Mouse (Mus musculus) midbrain, embryonic 14.5 days (tissue): Measurements from ENCODE around the gene Kdm6b. TPM values are rescaled to one million over a fixed set of nuclear protein-coding genes. Genes with fewer than 3 reads are reported as not detected.

ENCODE experiments used
- ATAC-seq: fragments of 200-750 bp; cut with Nextera tagmentation; 2 replicates; pipeline ENCODE4 v1.8.0; 2017; ENCODE audit warnings: moderate number of reproducible peaks, moderate library complexity; ENCODE audit not compliant: low FRiP score, low TSS enrichment
- DNase-seq: peaks from one replicate; pipeline ENCODE4 v3.0.0-alpha.2; 2015
- H3K27ac ChIP-seq: fragments of 300-500 bp; sonication (generic); replicated peaks from 2 replicates; pipeline ENCODE4 v1.5.1; 2014; ENCODE audit warnings: mild to moderate bottlenecking, low read depth, low read length, moderate library complexity
- H3K27me3 ChIP-seq: fragments of 300-500 bp; sonication (generic); 2 replicates; pipeline ENCODE4 v1.6.1; 2014; ENCODE audit warnings: low read length, control low read depth, mixed read lengths; ENCODE audit not compliant: control insufficient read depth, insufficient read depth
- H3K36me3 ChIP-seq: fragments of 300-500 bp; sonication (generic); 2 replicates; pipeline ENCODE4 v1.6.1; 2014; ENCODE audit warnings: low read length, control low read depth; ENCODE audit not compliant: control insufficient read depth, insufficient read depth
- H3K4me1 ChIP-seq: fragments of 300-500 bp; sonication (generic); 2 replicates; pipeline ENCODE4 v1.6.1; 2014; ENCODE audit warnings: mild to moderate bottlenecking, antibody characterized with exemption, low read length, control low read depth; ENCODE audit not compliant: control insufficient read depth, insufficient read depth
- H3K4me2 ChIP-seq: fragments of 300-500 bp; sonication (generic); 2 replicates; pipeline ENCODE4 v1.6.1; 2014; ENCODE audit warnings: mild to moderate bottlenecking, low read length, moderate library complexity
- H3K4me3 ChIP-seq: fragments of 300-500 bp; sonication (generic); replicated peaks from 2 replicates; pipeline ENCODE4 v1.5.1; 2014; ENCODE audit warnings: low read depth, low read length
- H3K9ac ChIP-seq: fragments of 300-500 bp; sonication (generic); replicated peaks from 2 replicates; pipeline ENCODE4 v1.6.1; 2014; ENCODE audit warnings: mild to moderate bottlenecking, low read length, moderate library complexity
- H3K9me3 ChIP-seq: fragments of 300-500 bp; sonication (generic); 2 replicates; pipeline ENCODE4 v1.6.1; 2016; ENCODE audit warnings: low read length, control low read depth, mixed read lengths; ENCODE audit not compliant: control insufficient read depth
- WGBS: fragments of 180-500 bp; shearing (Covaris S2); extraction: QIAGEN DNeasy Blood & Tissue Kit; methylation state at CpG from one replicate; pipeline ENCODE4 v1.1.7; 2014; 5-methylcytosine and 5-hydroxymethylcytosine counted together
- polyA plus RNA-seq: library from polyadenylated mRNA; unstranded; fragments of >200 nt; fragmentation: Nextera tagmentation; extraction: Ambion mirVana; gene quantifications from 2 replicates; pipeline ENCODE4 v1.2.1, GENCODE M21; 2014

The Kdm6b gene
- polyA plus RNA-seq, 1 experiment from 2014 or later = 41.2 TPM

DNA sequence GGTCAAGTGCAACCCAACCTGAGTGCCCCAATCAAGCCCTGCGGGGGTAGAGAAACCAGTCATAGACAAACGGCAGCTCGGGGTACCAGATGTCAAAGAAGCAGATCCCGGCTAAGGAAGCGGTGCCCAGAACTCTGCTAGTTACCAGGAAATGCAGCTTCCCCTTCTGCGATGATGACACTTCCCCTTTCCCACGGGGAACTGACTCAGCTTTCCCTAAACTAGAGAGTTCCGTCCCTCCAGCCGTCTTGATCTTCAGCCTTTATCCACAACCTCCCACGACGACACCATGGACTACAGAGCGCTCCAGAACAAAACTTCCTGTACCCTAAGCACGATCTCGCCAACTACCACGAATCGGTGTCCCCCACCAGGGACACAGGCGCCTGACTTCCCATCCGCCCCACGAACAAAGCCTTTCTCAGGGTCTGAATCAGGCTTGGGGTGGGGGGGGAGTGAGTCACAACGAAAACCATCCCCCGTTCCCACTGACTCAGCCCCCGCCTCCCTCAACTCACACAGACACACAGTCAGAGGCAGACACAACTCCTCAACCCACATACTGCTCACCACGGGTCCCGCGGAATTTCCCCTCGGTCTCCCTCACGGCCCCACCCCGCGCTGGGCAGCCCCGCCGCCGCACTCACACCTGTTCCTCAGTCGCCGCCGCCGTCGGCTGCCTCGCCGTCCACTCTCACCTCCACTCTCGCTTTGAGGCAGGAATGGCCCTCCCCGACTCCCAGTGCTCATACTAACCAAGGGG lies 3.0 kb downstream of the Kdm6b start:
- ATAC-seq = no peak
- Histone ChIP-seq H3K4me1 (peaks cover 53% of the 10 kb centered on the region), H3K4me3 (peak overlapping the region; percentile 62), H3K4me2 (peak overlapping the region; percentile 99), H3K9ac (peak overlapping the region; percentile 85), H3K36me3 (peaks cover 45% of the 10 kb centered on the region), H3K27ac (peak overlapping the region; percentile 100), H3K27me3 (no peaks in the 10 kb centered on the region), H3K9me3 (no peaks in the 10 kb centered on the region)
- no peak for DNase-seq
- WGBS = under 1% methylated on average over 41 of the region's 41 CpGs

DNA sequence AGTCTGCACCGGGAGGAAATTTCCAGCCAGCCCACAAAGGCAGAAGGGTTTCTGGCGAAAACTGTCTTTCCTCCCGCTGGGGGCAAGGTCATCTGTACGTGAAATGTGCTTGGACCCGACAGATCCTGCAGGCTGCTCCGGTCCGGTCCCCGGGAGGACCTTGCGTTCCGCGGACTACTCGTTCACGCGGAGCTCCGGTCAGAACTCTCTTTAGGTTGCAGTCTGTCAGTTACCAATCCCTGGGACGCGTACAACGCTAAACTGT lies 3.5 kb downstream of the Kdm6b start:
- ATAC-seq (no peak), DNase-seq (no peak)
- Histone ChIP-seq H3K9me3 (no peaks in the 10 kb centered on the region), H3K27ac (peak overlapping the region; percentile 100), H3K27me3 (no peaks in the 10 kb centered on the region), H3K4me2 (peak overlapping the region; percentile 99), H3K36me3 (peaks cover 50% of the 10 kb centered on the region), H3K4me3 (peak overlapping the region; percentile 62), H3K4me1 (peaks cover 51% of the 10 kb centered on the region), H3K9ac (peak overlapping the region; percentile 85)
- WGBS = 0% methylated on average over 18 of the region's 18 CpGs

DNA sequence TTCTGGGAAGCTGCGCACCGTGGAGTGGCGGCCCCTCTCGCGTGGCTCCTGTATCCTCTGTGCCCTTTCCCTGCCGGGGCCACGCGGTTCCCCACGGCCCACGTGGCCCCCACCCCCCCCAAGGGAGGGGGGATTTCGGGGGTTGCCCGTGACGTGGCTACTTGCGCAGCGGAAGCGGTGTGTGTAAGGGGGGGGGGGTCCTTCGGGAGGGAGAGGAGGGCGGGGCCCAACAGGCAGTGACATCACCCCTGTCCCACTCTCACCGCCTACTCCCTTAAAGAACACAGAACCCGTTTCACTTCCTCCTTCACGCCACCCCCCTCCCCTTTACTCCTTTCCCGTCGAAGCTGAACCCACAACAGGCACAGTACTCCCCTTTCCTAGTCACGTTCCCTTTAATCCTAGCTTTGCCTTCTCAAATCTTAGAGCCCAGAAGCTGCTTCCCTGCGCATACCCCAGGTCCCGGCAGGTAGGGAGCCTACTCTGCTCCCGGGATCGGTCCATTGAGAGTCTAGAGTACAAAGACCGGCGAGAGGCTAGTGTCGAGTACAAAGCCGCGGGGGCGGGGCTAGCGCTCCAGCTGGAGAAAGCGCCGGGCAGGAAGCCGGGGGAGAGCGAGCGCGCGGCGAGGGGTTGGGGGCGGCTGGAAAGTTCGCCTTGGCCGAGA lies 4.0 kb downstream of the Kdm6b start:
- Histone ChIP-seq H3K4me3 (peak overlapping the region; percentile 62), H3K36me3 (peaks cover 54% of the 10 kb centered on the region), H3K27me3 (no peaks in the 10 kb centered on the region), H3K9ac (peak overlapping the region; percentile 85), H3K4me1 (peaks cover 46% of the 10 kb centered on the region), H3K4me2 (peak overlapping the region; percentile 99), H3K27ac (peak overlapping the region; percentile 100), H3K9me3 (no peaks in the 10 kb centered on the region)
- ATAC-seq = peak; percentile 41
- peak; percentile 88 for DNase-seq
- WGBS = under 1% methylated on average over 43 of the region's 46 CpGs

DNA sequence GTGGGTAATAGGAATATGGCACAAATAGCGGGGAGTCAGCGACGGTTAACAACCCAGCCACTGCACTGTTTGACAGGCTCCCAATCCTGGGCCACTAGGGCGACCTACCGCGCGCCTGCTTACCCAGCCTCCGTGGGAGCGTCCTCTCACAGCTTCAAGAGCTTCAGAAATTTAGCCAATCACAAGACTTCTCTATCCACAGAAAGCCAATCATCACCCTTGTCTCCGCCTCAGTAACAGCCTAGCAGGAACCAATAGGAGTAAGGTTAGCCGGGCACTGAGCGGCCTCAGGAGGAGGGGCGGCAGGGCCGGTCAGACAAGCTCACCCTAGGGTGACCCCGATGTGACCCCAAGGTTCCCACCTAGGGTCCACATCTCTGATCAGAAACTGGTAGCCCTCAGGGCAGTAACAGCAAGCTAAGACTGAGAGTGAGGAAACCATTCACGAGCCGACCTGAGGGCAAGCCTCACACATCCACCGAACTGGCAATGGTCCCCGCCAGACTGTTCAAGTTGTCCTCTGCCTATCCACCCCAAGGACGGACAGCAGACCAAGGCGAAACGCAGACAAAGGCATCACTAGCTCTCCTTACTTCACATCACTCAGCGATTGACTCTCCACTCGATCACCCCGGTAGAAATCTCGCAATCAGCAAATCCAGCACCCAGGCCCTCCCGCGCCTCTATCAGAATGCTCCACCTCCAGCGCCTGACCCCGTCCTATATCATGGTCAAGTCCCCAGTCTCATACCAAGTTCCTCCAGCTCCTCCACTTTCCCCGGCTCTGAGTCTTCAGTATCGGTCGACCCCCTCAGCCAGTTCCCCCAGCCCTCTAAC lies 4.7 kb downstream of the Kdm6b start:
- Histone ChIP-seq H3K9me3 (no peaks in the 10 kb centered on the region), H3K4me2 (peak overlapping the region; percentile 99), H3K4me1 (peaks cover 39% of the 10 kb centered on the region), H3K36me3 (peaks cover 62% of the 10 kb centered on the region), H3K4me3 (peak overlapping the region; percentile 62), H3K9ac (peak overlapping the region; percentile 85), H3K27me3 (no peaks in the 10 kb centered on the region), H3K27ac (peak overlapping the region; percentile 100)
- ATAC-seq (peak; percentile 60), DNase-seq (peak; percentile 90)
- under 1% methylated on average over 33 of the region's 33 CpGs for WGBS

DNA sequence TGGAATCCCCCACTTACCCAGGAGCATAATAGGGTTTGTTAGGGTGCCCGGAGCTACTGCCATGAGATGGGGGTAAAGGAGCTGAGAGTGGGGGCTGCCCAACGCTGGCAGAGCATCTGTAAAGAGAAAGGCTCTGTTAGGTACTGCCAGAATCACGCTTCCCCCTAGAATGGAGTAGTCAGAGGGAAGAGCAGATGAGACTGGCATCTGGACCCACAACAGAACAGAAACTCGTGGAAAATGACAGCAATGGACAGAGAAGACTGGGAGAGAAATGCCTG lies 5.8 kb downstream of the Kdm6b start:
- ATAC-seq (no peak), DNase-seq (no peak)
- peaks cover 68% of the 10 kb centered on the region for H3K36me3 ChIP-seq
- H3K9me3 ChIP-seq = no peaks in the 10 kb centered on the region
- H3K27me3 ChIP-seq = no peaks in the 10 kb centered on the region
- no peak overlapping the region for H3K27ac ChIP-seq
- peaks cover 28% of the 10 kb centered on the region for H3K4me1 ChIP-seq
- H3K4me3 ChIP-seq = peak overlapping the region; percentile 62; the same call in 1 of the 2 replicates
- WGBS = 88% methylated on average over 4 of the region's 4 CpGs
- H3K4me2 ChIP-seq = peak overlapping the region; percentile 99
- H3K9ac ChIP-seq = 0 out of 2 replicates have a peak overlapping the region, but pooled peaks have one; percentile 85

DNA sequence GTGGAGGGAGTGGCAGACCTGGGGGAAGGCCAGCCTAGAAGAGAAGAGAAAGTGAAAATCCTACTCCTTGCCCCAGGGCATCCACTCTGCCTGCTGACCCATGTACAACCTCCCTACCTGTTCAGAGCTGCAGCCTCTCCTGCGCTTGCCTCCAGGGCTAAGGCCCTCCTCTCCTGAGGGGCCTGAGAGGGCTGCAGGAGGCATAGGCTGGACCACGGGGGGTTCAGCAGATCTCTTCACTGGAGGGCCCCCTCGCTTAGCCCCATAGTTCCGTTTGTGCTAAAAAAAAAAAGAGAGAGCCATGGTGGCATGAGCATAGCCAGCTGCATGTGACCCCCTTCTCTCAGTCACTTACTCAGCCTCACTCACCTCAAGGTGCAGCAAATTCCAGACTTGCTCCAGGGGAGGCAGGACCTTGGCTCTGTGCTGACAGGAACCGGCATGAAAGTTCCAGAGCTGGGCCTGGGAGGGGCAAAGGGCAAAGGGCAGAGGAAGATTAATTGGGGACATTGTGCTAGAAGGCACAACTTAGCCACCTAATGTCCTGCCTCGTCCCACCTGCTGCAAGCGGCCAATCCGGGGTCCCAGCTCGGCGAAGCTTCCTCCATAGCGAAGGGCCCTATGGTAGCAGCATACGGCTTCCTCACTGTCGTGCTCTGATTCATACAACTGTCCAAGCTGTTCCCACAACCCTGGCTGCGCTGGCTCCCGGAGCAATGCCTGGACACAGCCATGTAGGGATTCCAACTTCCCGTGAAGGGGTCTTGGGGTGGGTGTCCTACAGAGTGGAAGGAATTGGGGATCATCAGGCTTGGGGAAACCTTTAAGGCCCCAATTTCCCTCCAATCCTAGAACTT lies 6.4 kb downstream of the Kdm6b start:
- no peak overlapping the region for H3K4me3 ChIP-seq
- H3K4me1 ChIP-seq = peaks cover 22% of the 10 kb centered on the region
- H3K9ac ChIP-seq = 0 out of 2 replicates have a peak overlapping the region, but pooled peaks have one; percentile 3
- DNase-seq (no peak), ATAC-seq (no peak)
- H3K27me3 ChIP-seq = no peaks in the 10 kb centered on the region
- no peak overlapping the region for H3K4me2 ChIP-seq
- no peaks in the 10 kb centered on the region for H3K9me3 ChIP-seq
- peaks cover 68% of the 10 kb centered on the region for H3K36me3 ChIP-seq
- 93% methylated on average over 16 of the region's 16 CpGs for WGBS
- H3K27ac ChIP-seq = no peak overlapping the region

DNA sequence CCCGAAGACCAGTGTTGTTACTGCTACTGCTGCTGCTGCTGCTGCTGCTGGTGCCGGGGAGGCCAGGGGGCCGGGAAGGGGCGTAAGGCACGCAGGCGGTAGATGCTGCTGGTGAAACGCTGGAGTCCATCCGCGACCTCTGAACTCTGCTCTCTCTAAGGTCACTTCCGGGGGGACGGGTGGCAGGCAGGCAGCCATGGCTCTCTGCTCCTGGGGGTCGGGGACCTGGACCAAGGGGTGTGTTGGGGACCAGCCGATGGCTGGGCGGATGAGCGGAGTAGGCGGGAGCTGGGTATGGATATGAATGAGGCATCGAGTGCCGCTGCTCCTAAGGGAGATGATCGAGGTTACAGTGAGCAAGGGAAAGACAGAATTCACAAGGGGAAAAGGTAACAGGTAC lies 7.2 kb downstream of the Kdm6b start:
- Histone ChIP-seq H3K4me2 (no peak overlapping the region), H3K27me3 (no peaks in the 10 kb centered on the region), H3K4me3 (no peak overlapping the region), H3K36me3 (peaks cover 70% of the 10 kb centered on the region), H3K4me1 (peaks cover 17% of the 10 kb centered on the region), H3K27ac (no peak overlapping the region), H3K9ac (no peak overlapping the region), H3K9me3 (no peaks in the 10 kb centered on the region)
- 90% methylated on average over 19 of the region's 19 CpGs for WGBS
- ATAC-seq (no peak), DNase-seq (no peak)
